Mouse (Mus musculus) CD8-positive naive resting alpha-beta T cell, adult 2 months (primary cell): ENCODE measurements at regions not wholly inside any gene's neighbourhood (a gene's known extent, or its start where the extent isn't known, plus 50 kb on each side); places are given as distances from the start of the nearest gene placed in this dataset.

ENCODE experiments used
- DNase-seq, 2 experiments: peaks; one replicate each; pipeline ENCODE4 v3.0.0; 2022; ENCODE audit warnings: low read depth in 2 of 2, low spot score in 2 of 2

DNA sequence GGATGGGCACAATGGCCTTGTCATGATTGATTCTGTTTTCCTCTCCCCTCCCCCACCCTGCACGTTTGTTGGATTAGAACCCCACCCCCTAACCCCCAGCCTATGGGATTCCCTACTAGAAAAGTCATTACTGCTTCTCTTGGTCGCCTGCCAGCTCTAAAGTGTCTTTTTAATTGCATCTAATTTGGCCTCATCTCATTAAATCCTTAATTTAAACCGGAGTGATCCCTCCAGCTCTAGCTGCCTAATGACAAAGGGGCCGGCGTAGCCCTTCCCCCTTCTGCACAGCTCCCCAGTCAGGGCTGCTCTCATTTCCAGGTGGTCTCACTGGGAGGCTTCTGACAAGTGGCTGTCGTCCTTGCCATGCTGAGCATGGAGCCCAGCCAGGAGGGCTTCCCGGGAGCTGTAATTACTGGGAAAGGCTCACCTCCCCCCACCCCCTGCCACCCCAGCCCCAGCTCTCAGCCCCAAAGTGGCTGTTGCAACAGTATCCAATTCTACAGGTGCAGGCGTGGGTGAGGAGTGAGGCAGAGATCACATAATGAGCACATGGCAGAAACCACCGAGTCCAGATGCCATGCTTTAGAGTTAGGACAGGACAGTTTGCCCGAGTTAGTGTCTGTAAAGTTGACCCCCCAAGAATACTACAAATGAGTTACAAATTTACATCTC, 84.8 kb upstream of the Aldh1b1 start:
- no peak for DNase-seq

DNA sequence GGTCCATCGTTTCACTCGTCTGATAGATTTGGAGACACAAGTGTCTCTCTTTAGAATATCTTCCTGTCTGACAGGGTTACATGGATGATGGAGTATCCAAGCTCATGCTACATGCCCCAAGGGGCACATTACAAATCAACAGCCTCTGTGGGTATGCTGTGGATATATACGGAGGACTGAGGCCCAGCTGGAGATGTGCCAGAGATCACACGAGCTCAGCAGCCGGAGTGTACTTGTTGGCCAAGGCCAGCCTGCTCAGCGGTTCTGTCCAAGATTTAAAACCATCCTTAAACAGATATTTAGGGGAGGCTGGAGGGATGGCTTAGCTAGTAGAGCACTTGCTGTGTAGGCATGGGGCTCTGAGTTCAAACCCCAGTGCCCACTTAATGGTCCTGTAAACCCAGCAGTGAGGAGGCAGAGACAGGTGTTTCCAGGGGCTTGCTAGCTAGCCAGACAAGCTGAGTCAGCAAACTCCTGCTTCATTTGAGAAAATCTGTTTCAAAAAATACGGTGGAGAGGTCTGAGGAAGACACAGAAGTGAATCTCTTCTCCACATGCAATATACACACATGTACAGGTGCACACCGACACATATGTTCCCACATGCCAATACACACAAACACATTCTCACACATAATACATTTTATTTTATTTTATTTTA, 85.6 kb upstream of the Aldh1b1 start:
- no peak for DNase-seq

DNA sequence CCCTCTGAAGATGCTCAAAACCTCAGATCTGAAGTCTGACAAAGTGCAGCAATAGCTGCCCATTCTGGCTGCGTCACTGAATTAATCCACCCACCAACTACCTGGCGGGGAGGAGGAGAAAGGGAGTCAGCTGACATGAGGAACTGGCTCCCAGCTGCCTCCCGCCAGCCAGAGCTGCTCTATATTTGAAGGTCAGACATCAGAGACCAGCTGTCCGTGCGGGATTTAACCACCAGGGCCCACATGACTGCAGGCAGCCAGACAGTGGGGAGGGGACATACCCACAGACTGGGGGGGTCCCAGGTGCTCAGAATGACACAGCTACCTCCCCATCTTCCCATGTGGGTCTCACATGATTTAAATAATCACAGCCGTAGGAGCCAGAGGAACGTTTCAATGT, 94.8 kb upstream of the Aldh1b1 start:
- no peak for DNase-seq

DNA sequence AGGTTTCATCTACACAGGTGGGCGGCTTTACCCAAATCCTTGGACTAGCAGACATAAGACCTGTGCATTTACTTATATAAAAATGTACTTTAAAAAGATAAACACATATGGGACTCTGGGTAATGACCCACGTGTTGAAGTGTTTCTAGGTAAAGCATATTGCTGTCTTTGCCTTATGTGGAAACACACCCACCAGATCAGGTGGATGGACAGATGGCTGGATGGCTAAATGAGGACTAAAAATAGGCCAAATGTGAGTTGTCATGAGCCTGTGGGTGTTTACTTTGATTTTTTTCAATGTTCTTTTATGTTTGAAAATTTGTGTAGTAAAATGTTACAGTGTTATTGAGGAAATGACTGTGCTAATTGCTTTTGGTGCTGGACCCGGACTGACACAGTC, 99.2 kb upstream of the Aldh1b1 start:
- no peak for DNase-seq

DNA sequence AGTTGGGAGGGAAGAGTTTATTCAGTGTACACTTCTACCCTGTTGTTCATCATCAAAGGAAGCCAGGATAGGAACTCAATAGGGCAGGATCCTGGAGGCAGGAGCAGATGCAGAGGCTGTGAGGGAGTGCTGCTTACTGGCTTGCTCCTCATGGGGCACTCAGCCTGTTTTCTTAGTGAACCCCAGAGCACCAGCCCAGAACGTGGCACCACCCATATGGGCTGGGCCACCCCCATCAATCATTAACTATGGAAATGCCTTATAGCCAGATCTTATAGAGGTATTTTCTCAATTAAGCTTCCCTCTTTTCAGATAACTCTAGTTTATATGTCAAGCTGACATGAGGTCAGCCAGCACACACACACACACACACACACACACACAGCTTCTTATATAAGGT, 103.6 kb upstream of the Aldh1b1 start:
- no peak for DNase-seq

DNA sequence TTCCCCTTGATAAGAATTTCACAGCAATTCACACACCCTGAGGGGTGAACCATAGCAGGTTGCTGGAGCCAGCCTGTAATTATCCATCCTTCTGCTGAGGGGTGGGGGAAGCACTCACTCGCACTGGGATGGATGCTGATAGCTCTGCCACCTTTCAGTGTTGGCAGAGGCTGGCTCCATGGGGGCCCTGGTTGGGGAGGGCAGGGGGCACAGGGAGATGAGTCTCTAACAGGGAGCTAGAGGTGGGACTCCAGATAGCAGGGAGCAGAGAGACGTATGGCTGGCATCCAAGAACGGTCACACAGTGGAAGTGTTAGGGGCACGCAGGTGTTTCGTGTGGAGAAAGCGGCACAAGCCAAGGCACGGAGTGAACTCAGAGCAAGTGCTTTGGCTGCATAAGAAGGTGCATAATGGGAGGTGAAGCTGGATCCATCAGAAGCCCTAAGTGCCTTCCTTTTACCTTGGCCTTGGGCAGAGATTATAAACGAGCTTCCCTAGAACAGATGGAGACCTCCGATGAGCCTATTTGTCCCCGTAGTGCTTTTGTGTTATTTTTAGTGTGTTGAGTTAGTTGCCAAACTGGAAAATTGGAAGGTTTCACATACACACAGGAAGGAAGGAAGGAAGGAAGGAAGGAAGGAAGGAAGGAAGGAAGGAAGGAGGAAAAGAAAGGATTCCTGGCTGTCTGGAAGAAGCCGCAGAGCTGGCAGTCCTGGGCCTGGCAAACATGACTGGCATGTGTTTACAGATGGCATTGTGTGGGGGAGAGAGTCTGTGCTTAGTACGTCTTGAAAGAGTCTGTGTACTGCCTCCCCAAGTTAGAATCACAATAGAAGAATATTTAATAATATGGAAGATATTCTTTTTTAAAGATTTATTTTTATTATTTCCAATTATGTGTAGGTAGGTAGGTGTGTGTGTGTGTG, 108.6 kb upstream of the Aldh1b1 start:
- no peak for DNase-seq

DNA sequence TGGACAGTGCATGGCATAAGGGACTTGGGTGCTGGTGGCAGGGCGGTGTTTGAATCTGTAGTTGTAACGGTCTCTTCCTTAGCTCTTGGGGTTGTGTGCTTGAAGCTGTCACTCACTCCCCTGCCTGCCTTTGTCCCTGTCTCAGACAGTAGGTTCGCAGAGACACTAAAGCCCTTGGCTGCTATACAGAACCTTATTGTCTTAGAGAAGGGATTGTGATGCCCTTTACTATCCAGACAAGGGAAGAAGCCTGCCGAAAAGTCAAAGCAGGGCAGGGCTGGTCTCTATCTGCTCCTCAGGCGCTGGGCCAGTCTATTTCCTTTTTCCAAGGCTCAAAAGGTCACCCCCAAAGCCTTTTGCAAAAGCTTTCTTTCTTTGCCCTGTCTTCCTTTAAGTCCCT, 109.2 kb upstream of the Aldh1b1 start:
- no peak for DNase-seq

DNA sequence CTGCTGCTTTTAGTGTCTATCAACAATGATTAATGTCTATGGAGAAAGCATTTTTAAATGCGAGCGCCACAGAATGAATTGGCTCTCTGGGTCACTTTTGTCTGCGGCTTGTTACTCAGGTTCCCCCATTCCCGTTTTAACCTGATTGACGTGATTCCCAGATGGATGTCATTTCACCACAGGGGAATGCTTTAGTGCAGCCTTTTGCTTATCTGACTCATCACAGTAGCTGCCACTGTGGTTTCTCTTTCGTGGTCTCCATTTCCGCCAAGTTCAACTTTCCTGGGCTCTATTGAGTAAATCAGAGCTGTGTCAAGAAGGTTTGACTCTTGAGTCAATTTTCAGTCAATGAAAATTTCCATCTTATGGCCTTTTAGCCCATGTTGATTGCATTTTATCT, 110.6 kb upstream of the Aldh1b1 start:
- DNase-seq = no peak

DNA sequence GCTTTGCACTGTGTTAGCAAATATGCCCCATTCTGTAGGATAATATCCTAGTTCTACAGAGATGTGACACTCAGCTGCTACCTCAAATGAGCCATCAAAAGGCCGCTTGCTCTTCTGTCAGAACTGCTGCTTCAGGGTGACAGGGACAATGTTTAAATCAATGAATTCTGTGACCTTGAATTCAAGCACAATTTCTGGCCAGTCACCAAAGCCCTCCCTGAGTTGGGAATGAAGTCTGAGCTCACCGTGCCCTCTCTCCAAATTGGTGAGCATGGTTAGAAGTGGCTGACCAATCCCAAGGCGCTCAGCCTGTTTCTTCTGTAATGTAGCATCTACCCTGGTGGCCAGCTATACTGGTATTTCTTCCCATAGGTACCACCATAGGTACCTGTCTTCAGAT, 113.8 kb upstream of the Aldh1b1 start:
- no peak for DNase-seq

DNA sequence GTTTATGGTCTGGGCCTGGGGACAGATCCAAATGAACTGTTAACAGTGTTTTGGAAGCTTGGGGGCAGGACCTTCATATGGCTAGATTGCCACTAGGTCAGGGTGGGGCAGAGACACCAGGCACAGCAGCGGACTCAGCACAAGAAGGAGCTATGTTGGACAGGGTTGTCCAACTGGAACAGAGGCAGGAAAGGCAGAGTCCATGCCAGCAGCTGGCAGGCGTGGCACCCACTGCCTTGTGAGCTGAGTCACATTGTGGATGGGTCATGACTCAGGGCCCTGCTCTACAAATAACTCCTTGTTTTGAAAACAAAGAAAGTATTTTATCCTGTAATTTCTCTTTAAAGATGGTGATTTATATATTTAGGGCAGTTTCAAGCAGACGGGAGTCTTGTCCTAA, 115.6 kb upstream of the Aldh1b1 start:
- DNase-seq = no peak

DNA sequence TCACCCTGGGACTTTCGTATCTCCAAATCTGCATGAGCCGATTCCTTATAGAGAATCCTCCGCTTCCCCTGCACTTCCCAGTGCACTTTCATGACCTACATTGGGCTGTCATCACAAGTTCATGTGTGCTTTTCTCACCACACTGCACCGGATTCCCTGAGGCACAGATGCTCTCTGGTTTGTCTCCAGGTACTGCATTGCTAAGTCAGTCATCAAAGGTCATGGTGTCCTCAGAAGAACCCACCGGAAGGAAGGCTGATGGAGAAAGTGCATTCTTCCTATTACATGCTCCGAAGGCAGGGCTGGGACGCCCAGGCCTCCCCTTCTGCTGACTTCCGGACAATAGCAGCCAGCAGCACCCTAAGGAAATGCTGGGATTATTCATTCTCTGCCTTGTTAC, 116.1 kb upstream of the Aldh1b1 start:
- DNase-seq = no peak

DNA sequence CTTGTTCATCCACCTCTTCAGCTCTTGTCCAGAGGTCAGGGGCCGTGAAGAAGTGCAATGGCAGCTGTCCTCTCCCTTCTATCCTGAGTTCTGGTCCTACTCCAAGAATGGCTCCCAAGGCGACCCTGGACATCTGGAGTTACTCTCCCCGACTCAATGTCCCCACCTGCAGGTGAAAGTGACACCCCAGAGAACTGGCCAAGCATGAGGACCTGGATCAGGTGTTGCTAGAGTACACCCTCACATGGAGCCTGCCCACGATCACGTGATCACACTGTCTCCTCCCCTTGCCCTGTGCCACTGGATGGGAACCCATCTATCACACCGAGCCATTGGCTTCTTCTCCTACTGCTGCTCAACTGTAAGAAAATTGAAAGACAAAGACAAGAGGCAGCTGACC, 122.7 kb upstream of the Aldh1b1 start:
- DNase-seq = no peak

DNA sequence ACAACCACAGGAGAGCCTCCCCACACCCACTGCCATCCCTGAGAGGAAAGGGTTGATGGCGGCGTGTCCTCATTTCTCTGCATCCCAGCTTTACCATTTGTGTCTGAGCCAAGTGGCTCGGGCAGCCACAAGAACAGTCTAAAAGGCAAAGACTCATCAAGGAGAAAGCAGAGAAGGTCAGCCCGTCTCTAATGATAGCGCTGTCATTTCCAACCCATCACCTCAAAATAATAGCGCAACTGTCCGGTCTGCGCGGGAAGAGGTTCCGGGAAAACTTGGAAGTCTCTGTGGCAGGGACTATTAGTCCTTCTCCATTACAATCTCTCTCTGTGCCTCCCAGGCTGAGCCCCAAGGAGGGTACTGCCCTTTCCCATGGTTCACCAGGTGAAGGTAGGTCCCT, 124.5 kb upstream of the Aldh1b1 start:
- DNase-seq = no peak

DNA sequence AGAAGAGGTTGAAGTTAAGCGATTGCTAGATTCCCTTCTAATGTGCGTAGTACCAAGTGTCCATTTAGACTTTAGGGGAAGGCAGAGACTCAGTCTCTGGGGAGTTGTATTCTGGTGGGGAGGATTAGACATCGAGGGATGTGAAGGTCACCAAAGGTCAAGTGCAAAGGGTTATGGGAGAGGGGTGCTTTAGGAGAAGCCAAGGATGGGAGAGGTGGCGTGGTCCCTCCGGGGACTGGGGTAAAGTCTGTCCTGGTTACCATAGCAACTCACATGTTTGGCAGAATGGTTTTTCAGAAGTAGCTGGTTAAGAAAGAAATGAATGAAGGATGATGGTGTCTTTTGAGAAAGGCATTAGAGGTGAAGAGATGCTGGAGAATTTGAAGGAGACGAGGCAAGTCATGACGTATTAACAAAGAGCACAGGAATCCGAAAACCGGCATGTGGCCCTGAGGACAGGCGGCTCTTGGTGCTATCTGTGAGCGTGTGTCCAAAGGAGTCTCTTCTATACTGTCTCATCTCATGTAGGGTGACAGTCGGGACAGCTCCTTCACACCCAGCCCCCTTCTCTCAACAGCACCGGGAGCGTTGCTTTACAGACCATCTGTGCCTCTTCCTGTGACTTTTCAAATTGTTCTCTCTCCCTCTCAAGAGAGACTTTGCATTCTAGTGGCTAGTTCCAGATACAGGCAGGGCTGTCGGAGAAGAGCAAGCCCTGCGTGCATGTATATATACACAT, 125.6 kb upstream of the Aldh1b1 start:
- no peak for DNase-seq

DNA sequence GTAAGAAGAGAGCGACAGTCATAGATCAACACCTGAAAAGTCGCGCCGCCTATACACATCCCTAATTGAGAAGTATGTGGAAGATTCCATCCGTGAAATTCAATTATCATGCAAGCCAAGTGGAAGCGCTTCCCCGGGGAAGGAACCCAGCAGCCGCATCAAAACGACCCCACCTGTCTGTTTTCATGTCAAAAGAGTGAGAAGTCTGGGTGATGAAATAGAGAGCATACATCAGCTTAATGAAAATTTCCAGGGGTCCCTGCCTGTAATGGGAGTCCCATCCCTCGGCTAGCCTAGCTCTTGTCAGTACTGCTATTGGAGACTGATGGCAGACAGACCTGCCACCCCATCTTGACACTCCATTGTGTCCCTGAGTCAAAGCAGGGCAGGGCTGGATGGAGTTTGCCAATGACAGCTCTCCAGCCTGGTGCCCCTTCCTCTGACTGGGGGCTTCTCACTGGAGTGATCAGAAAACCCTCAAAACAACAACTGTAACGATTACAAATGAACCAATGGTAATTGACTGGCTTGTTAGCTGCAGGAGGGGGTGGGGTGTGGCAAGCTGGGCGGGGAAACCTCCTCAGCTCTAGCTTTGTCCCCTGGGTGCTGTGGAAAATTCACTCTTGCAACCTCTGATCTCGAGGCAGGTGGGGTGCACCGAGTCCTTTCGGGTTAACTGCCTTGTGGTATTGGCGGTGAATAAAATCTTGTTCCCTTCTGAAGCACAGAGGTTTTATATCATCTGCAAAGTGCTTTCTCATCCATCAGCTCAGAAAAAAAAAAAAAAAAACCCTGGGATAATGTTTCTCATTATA, 126.4 kb upstream of the Aldh1b1 start:
- DNase-seq = no peak

DNA sequence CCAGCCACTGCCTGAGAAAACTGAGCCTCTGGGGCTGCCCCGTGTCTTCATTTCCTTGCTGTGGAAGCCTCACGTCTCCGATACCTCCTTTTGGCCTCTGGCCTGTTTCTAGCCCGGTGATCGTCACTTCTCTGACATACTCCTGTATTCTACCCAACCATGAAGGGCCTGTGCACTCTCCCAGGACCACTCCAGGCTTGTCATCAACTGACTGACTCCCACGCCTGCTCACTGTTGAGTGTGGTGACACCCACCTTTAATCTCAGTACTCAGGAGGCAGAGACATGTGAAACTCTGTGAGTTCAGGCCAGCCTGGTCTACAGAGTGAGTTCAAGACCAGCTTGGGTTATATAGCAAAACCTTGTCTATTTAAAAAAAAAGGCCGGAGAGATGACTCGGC, 132.1 kb upstream of the Shb start:
- no peak for DNase-seq

DNA sequence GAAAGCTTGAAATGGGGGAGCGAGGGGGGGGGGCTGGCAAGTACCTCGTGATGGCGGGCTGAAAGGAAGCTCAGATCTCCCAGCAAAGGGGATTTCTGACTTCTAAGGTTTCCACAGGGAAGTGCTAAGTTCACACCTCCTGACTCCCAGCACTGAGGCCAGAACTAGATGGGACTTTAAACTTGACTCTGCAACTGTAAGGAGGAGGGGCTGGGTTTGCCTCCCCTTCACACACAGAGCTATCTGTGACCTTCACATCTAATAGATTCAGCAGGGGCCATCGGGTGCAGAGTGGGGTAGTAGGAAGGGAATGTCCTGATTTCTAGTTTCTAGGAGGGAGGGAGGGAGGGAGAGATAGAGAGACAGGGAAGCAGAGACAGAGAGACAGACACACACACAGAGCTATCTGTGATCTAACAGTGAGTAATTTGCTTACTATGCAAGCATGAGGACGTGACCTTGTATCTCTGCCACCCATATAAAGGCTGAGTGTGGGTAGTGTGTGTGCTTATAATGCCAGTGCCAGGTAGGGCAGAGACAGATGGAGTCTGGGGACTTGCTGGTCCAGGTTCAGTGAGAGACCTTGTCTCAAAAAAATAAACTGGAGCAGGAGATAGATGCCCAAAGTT, 125.2 kb upstream of the Shb start:
- no peak for DNase-seq

DNA sequence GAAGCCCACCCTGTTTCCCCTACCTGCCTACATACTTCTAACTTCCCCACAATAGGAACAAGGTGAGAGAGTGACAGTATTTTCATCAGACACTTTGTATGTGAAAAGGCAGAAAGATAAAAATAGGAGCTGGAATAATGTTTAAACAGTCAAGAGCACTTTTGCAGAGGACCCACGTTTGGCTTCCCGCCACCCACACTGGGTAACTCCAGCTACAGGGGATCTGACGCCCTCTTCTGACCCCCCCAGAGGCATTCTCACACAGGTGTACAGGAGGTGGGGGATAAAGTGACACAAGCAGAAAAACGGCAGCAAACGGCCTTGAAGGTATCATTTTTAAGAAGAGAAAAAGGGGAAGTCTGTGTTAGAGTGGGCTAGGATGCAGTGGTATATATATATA, 123.5 kb upstream of the Shb start:
- DNase-seq = no peak

DNA sequence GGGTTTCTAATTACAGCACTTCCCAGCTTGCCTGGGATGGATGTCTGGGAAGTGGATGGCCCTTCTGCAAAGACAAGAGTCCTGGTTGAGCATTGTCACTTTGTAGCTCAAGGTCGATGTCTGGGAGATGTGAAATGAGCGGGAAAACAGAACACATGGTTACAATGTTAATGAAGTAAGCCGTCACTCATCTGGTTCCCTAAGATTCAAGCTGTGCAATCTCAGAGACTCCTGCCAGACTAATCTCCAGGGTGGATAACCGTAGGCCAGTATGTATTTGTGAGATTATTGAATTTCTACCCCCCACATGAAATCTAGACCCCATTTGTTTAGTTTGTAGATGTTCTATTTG, 122.5 kb upstream of the Shb start:
- DNase-seq = no peak
